Mouse (Mus musculus): ENCODE results near the gene Gna13. TPM values are rescaled to one million over a fixed set of nuclear protein-coding genes. Genes with fewer than 3 reads are reported as not detected.

Gna13 gene
- polyA plus RNA-seq, 1 experiment = 24.1 TPM

GRCm38 (mm10) chr11:109357171-109357570 is 5.5 kb upstream of the Gna13 start:
- TF ChIP-seq TCF12 (IDR thresholded peaks at IDR 0.05; ENCODE audit: insufficient read depth, poor library complexity, severe bottlenecking) = no peak
- no peak for TF ChIP-seq MYOD1 (IDR thresholded peaks at IDR 0.05; ENCODE audit: control insufficient read depth in 1 of 3, insufficient read length in 2 of 3, low read depth in 2 of 3)
- no peak for TF ChIP-seq MAX (IDR thresholded peaks at IDR 0.05; ENCODE audit: low read depth)
- no peak for TF ChIP-seq CEBPB (IDR thresholded peaks at IDR 0.05; ENCODE audit: insufficient read depth, poor library complexity, severe bottlenecking)
- no peak for TF ChIP-seq MYOG (IDR thresholded peaks at IDR 0.05; ENCODE audit: control insufficient read depth in 1 of 3, insufficient read depth in 1 of 3, insufficient read length in 2 of 3, low read depth in 2 of 3)
- no peak for TF ChIP-seq TCF3 (IDR thresholded peaks at IDR 0.05; ENCODE audit: insufficient read length, low read depth)
- TF ChIP-seq POLR2AphosphoS2 (IDR thresholded peaks at IDR 0.05; ENCODE audit: insufficient read length, low read depth) = no peak
- TF ChIP-seq USF1 (IDR thresholded peaks at IDR 0.05; ENCODE audit: low read depth) = no peak
- no peak for TF ChIP-seq SRF (IDR thresholded peaks at IDR 0.05; ENCODE audit: control insufficient read depth, insufficient read length, low read depth)
- TF ChIP-seq E2F4 (IDR thresholded peaks at IDR 0.05; ENCODE audit: insufficient read depth) = no peak
- no peak for TF ChIP-seq REST (IDR thresholded peaks at IDR 0.05; ENCODE audit: insufficient read depth, insufficient read length)
- H3K36me3 ChIP-seq (ENCODE audit: control insufficient read depth, insufficient read depth) = no peaks in the 10 kb centered on the region
- H3K27me3 ChIP-seq (ENCODE audit: control insufficient read depth, insufficient read depth, insufficient read length) = no peaks in the 10 kb centered on the region
- H3K4me2 ChIP-seq (ENCODE audit: low read depth) = no peak overlapping the region
- no peak overlapping the region for H3K4me3 ChIP-seq
- no peaks in the 10 kb centered on the region for H3K79me2 ChIP-seq (ENCODE audit: control insufficient read depth, insufficient read depth)
- no peak overlapping the region for H3ac ChIP-seq (ENCODE audit: control insufficient read depth, insufficient read length)

GRCm38 (mm10) chr11:109358549-109358948 is 4.1 kb upstream of the Gna13 start:
- H3K4me3 ChIP-seq = no peak overlapping the region
- H3K27me3 ChIP-seq (ENCODE audit: control insufficient read depth, insufficient read depth, insufficient read length) = no peaks in the 10 kb centered on the region
- peaks cover 6% of the 10 kb centered on the region for H3K79me2 ChIP-seq (ENCODE audit: control insufficient read depth, insufficient read depth)
- H3K4me2 ChIP-seq (ENCODE audit: low read depth) = no peak overlapping the region
- no peaks in the 10 kb centered on the region for H3K36me3 ChIP-seq (ENCODE audit: control insufficient read depth, insufficient read depth)
- H3ac ChIP-seq (ENCODE audit: control insufficient read depth, insufficient read length) = no peak overlapping the region
- TF ChIP-seq TCF3 (IDR thresholded peaks at IDR 0.05; ENCODE audit: insufficient read length, low read depth) (no peak), TCF12 (IDR thresholded peaks at IDR 0.05; ENCODE audit: insufficient read depth, poor library complexity, severe bottlenecking) (no peak), POLR2A (IDR thresholded peaks at IDR 0.05; ENCODE audit: insufficient read length, low read depth) (no peak), CEBPB (IDR thresholded peaks at IDR 0.05; ENCODE audit: insufficient read depth, poor library complexity, severe bottlenecking) (no peak), USF1 (IDR thresholded peaks at IDR 0.05; ENCODE audit: low read depth) (no peak), SRF (IDR thresholded peaks at IDR 0.05; ENCODE audit: control insufficient read depth, insufficient read length, low read depth) (no peak)

DNA sequence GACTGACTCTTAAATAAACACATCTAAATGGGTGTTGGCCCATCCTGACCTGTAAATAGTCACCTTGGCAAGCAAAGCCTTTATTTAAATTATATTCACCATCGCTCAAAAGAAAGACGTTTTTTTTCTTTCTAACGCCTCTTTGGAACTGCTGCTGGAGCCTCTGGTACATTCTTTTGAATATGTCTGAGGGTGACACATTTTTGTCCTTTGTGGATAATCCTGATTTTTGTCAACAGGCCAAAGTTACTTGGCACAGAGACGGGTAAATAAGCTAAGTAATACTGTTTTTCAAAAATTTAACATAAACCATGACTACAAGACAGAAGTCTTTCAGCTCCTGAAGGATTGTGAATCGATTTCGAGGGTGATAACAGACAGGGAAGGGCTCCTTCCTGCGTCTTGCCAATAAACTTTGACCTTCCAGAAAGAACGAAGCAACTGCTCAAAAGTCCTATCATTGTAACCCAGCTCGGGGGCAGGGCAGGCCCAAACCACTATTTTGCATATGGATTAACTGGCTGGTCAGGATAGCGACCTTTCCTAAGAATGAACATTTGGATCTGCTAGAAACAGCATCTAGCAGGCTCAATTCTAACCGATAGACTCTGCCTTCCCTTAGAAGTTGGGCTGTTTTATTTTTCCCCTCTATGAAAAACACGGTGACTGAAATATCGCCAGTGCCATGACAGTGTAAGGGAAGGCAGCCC is 3.4 kb upstream of the Gna13 start:
- TF ChIP-seq CEBPB (IDR thresholded peaks at IDR 0.05; ENCODE audit: insufficient read depth, poor library complexity, severe bottlenecking) (no peak), MYOG (IDR thresholded peaks at IDR 0.05; ENCODE audit: control insufficient read depth in 1 of 3, insufficient read depth in 1 of 3, insufficient read length in 2 of 3, low read depth in 2 of 3) (no peak), TCF12 (IDR thresholded peaks at IDR 0.05; ENCODE audit: insufficient read depth, poor library complexity, severe bottlenecking) (no peak), USF1 (IDR thresholded peaks at IDR 0.05; ENCODE audit: low read depth) (no peak), POLR2AphosphoS2 (IDR thresholded peaks at IDR 0.05; ENCODE audit: insufficient read length, low read depth) (no peak), MYOD1 (IDR thresholded peaks at IDR 0.05; ENCODE audit: control insufficient read depth in 1 of 3, insufficient read length in 2 of 3, low read depth in 2 of 3) (no peak), REST (IDR thresholded peaks at IDR 0.05; ENCODE audit: insufficient read depth, insufficient read length) (no peak), E2F4 (IDR thresholded peaks at IDR 0.05; ENCODE audit: insufficient read depth) (no peak), TCF3 (IDR thresholded peaks at IDR 0.05; ENCODE audit: insufficient read length, low read depth) (no peak), MAX (IDR thresholded peaks at IDR 0.05; ENCODE audit: low read depth) (no peak), POLR2A (IDR thresholded peaks at IDR 0.05; ENCODE audit: insufficient read length, low read depth) (no peak), SRF (IDR thresholded peaks at IDR 0.05; ENCODE audit: control insufficient read depth, insufficient read length, low read depth) (no peak)
- H3K4me3 ChIP-seq = no peak overlapping the region
- H3K27me3 ChIP-seq (ENCODE audit: control insufficient read depth, insufficient read depth, insufficient read length) = no peaks in the 10 kb centered on the region
- H3K4me2 ChIP-seq (ENCODE audit: low read depth) = no peak overlapping the region
- no peak overlapping the region for H3ac ChIP-seq (ENCODE audit: control insufficient read depth, insufficient read length)
- H3K36me3 ChIP-seq (ENCODE audit: control insufficient read depth, insufficient read depth) = no peaks in the 10 kb centered on the region
- H3K79me2 ChIP-seq (ENCODE audit: control insufficient read depth, insufficient read depth) = peaks cover 12% of the 10 kb centered on the region

- Histone ChIP-seq H3K4me2 (ENCODE audit: low read depth) (no peak overlapping the region), H3K4me3 (no peak overlapping the region), H3K27me3 (ENCODE audit: control insufficient read depth, insufficient read depth, insufficient read length) (no peaks in the 10 kb centered on the region), H3K79me2 (ENCODE audit: control insufficient read depth, insufficient read depth) (peaks cover 21% of the 10 kb centered on the region), H3ac (ENCODE audit: control insufficient read depth, insufficient read length) (no peak overlapping the region), H3K36me3 (ENCODE audit: control insufficient read depth, insufficient read depth) (no peaks in the 10 kb centered on the region)
- TF ChIP-seq USF1 (IDR thresholded peaks at IDR 0.05; ENCODE audit: low read depth) (no peak), REST (IDR thresholded peaks at IDR 0.05; ENCODE audit: insufficient read depth, insufficient read length) (no peak), SRF (IDR thresholded peaks at IDR 0.05; ENCODE audit: control insufficient read depth, insufficient read length, low read depth) (no peak), MAX (IDR thresholded peaks at IDR 0.05; ENCODE audit: low read depth) (no peak), TCF12 (IDR thresholded peaks at IDR 0.05; ENCODE audit: insufficient read depth, poor library complexity, severe bottlenecking) (no peak), TCF3 (IDR thresholded peaks at IDR 0.05; ENCODE audit: insufficient read length, low read depth) (no peak), MYOG (IDR thresholded peaks at IDR 0.05; ENCODE audit: control insufficient read depth in 1 of 3, insufficient read depth in 1 of 3, insufficient read length in 2 of 3, low read depth in 2 of 3) (no peak), CEBPB (IDR thresholded peaks at IDR 0.05; ENCODE audit: insufficient read depth, poor library complexity, severe bottlenecking) (no peak), POLR2AphosphoS2 (IDR thresholded peaks at IDR 0.05; ENCODE audit: insufficient read length, low read depth) (no peak), POLR2A (IDR thresholded peaks at IDR 0.05; ENCODE audit: insufficient read length, low read depth) (no peak), E2F4 (IDR thresholded peaks at IDR 0.05; ENCODE audit: insufficient read depth) (no peak), MYOD1 (IDR thresholded peaks at IDR 0.05; ENCODE audit: control insufficient read depth in 1 of 3, insufficient read length in 2 of 3, low read depth in 2 of 3) (no peak)
Observed at GRCm38 (mm10) chr11:109360102-109360501, 2.5 kb upstream of the Gna13 start.
